Mouse (Mus musculus) liver, adult 10 weeks (tissue): ENCODE results near the gene Atp2a3. TPM values are rescaled to one million over a fixed set of nuclear protein-coding genes. Genes with fewer than 3 reads are reported as not detected.

ENCODE experiments used
- polyA plus RNA-seq: library from polyadenylated mRNA; stranded (reverse); fragments of 350-450 nt; fragmentation: Illumina TruSeq; extraction: RNeasy Lipid Tissue Mini Kit (QIAGEN cat#74804); gene quantifications from one replicate; pipeline ENCODE4 v1.2.3, GENCODE M21; 2014; ENCODE audit warnings: low read depth, low replicate concordance

Gene Atp2a3
- polyA plus RNA-seq: 0.34 TPM

DNA sequence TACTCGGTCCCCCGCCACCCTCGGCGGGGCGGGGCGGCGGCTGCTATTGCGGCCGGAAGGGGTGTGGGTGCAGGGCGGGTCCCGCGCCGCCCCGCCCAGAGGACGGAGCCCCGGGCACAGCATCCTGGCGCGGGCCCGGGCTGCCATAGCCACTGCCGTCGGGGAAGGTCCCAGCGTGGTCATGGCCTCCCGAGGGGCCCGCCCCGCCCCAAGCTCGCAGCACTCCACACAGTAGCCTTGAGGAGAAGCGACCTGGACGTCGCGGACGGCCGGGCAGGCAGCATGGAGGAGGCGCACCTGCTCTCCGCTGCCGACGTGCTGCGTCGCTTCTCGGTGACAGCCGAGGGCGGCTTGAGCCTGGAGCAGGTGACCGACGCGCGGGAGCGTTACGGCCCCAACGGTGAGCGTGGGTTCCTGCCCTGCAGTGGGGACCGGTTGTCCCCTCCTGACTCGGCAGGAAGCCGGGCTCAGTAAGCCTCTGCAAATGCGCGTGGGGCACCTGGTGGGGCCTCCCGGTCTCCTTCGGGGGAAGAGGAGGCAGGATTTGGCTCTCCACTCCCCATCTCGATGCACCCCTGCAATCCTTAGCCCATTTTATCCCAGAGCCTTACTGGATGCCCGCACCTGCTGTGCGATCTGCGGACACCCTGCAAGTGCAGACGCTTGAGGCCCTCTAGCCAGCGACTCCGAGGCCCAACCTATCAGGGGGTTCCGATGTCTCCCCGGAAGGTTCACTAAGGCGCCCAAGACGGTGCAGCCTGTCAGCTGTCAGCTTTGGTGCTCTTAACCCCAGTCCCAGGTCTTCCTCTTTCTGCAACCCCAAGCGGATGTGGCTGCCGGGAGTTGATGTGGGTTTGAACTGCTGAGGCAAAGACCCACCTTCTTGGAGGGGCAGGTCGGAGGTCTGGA, at the start of gene Atp2a3:
Gene Atp2a3, plus strand, starts transcription at position 98 of the 909 bp plus-strand sequence.

DNA sequence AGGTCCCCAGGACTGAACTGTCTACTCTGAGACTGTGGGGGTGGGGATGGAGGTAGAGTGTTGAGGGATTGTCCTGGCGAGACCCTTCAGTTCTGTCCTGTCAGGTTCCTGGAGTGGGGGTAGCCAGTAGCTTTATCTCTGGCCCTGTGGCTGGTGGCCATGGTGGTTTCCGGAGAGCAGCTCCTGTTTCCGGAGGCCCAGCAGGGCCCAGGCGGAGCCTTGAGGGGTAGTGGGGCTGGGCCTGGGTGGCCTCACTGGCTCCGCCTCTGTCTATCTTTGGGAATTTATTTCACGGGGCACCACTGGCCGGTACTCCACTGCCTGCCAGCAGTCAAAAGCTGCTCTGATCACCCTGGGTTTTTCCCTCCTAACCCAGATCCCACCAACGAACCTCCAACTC, 37.8 kb downstream of the Atp2a3 start, which contains the start of gene P2rx1:
Gene P2rx1, plus strand, starts transcription at position 333 of the 400 bp plus-strand sequence.

DNA sequence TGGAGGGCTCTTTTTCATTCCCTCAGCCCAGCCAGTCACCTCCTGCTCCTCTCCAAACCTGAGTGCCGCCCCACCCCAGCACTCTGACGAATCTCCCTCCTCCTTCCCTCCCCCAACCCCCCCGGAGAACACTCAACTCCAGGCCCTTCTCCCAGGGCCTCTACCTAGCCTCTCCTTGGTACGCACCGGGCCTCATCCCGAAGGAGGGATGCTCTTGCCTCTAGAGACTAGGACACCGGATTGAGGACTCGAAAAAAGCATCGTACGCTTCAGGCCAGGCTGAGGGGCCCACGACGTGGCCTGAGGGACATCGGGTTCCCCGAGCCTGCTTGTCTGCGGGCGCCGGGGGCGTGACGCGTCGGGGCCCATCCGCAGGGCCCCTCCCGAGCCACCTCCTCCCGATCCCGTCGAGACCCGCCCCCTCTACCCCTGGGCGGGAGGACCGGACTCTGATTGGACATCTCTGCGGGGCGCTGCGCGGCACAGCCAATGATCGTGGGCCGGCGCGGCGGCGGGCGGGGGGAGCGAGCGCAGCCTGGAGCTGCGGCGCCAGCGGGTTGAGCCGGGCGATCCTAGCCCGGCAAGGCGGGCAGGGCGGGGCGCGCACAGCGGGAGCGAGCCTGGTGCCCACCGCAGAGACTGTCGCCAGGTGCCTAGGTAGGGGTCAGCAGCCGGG, 57.6 kb downstream of the Atp2a3 start, which contains the start of gene Camkk1:
Gene Camkk1, plus strand, starts transcription at position 538 of the 676 bp plus-strand sequence.

Other genes with a start within 250 kb of the Atp2a3 start
- gene Cyb5d2, start 165.0 kb upstream of the Atp2a3 start, polyA plus RNA-seq: 11.9 TPM
- gene Zzef1, start 164.9 kb upstream of the Atp2a3 start, polyA plus RNA-seq: 5.3 TPM
- not detected for gene P2rx1, start 37.9 kb downstream of the Atp2a3 start, polyA plus RNA-seq
- not detected for gene Camkk1, start 57.8 kb downstream of the Atp2a3 start, polyA plus RNA-seq
- gene Ncbp3, start 86.6 kb downstream of the Atp2a3 start, polyA plus RNA-seq: 3.2 TPM
- gene Itgae, start 129.4 kb downstream of the Atp2a3 start, polyA plus RNA-seq: 0.13 TPM
- 0.21 TPM for gene Haspin, start 177.1 kb downstream of the Atp2a3 start, polyA plus RNA-seq
- not detected for gene P2rx5, start 199.3 kb downstream of the Atp2a3 start, polyA plus RNA-seq
- 45.7 TPM for gene Emc6, start 215.9 kb downstream of the Atp2a3 start, polyA plus RNA-seq
- gene Tax1bp3, start 215.9 kb downstream of the Atp2a3 start, polyA plus RNA-seq: 9.5 TPM
- gene Ctns, start 237.9 kb downstream of the Atp2a3 start, polyA plus RNA-seq: 7.8 TPM
- 20.3 TPM for gene Shpk, start 238.3 kb downstream of the Atp2a3 start, polyA plus RNA-seq